Mouse (Mus musculus): ENCODE measurements around the gene Vmn2r101. TPM values are rescaled to one million over a fixed set of nuclear protein-coding genes. Genes with fewer than 3 reads are reported as not detected.

The Vmn2r101 gene
- total RNA-seq (2015; ENCODE audit: low replicate concordance) (not detected in 2 replicates), total RNA-seq (2017; ENCODE audit: low replicate concordance) (not detected in 2 replicates)

DNA sequence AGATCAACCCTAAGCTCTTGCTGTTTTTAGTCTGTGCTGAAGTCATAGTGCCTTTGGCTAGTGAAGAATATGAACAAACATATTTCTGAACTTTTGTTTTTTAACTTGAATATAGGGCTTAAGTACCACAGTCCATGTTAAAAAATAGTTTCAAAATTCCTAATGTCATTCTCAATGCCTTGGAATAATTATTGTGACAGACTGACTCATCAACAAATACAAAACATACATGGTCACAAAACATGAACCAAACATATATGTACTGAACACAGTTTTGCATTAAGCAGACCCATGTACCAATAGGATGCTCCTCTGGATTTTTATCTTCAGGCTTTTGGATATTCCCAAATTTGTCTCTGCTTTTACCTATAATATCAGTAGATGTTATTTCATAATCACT, at the start of gene Vmn2r101:
Vmn2r101 (plus strand) TSS at position 301 of the 400 bp plus-strand sequence.
- no peak for ATAC-seq (replicated peaks; ENCODE audit: low FRiP score, poor library complexity, severe bottlenecking)

DNA sequence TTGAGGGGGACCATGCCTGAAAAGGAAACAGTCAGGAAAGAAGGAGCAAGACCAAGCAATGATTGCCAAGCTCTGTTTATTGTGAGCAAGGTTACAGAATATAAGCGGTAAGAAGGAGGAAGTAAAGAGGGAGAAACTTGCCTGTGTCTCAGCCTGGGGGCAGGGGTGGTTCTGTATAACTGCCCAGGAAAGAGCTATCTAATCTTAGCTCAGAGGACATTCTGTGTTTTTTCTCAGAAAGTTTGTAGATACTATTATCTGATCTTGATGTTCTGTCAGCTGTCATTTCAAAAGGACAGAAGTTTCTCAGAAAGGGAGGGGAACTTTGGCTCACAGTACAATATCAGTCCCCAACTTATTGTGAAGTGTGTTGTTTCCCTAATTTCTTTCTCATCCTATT, 52.3 kb downstream of the Vmn2r101 start:
- no peak for ATAC-seq (replicated peaks; ENCODE audit: low FRiP score, poor library complexity, severe bottlenecking)

DNA sequence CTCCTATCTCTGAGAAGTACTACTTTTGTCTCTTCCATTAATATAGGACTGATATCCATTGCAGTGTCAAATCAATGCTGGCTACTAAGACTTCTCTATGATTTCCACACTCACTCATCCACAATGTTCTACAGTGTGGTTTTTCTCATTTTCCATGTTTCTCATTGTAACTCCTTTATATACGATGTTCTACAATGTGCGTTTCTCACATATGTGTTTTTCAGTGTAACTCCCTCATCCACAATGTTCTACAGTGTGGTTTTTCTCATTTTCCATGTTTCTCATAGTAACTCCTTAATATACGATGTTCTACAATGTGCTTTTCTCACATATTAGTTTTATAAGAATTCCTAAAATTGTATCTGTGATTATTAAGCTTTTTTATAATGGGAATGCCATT, 81.4 kb downstream of the Vmn2r101 start:
- ATAC-seq (replicated peaks; ENCODE audit: low FRiP score, poor library complexity, severe bottlenecking): no peak

DNA sequence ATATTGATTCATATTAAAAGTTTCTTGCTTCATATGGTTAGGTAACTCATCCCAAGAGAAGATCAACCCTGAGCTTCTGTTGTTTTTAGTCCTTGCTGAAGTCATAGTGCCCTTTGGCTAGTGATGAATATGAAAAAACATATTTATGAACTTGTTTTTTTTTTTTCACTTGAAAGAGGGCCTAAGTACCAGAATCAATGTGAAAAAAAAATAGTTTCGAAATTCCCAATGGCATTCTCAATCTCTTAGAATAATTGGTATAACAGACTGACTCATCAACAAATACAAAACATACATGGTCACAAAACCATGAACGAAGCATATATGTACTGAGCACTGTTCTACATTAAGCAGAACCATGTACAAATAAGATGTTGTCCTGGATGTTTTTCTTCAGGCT, 83.0 kb downstream of the Vmn2r101 start, which contains the start of gene Vmn2r102:
Vmn2r102 (plus strand) TSS at position 301 of the 400 bp plus-strand sequence.
- no peak for ATAC-seq (replicated peaks; ENCODE audit: low FRiP score, poor library complexity, severe bottlenecking)

Other genes starting within 250 kb of the Vmn2r101 start
- gene Vmn2r99, start 215.3 kb upstream of the Vmn2r101 start, total RNA-seq (2015; ENCODE audit: low replicate concordance): not detected in 2 replicates
- 0.14 TPM in 1 of 2 replicates, not detected in the other for gene Vmn2r99, start 215.3 kb upstream of the Vmn2r101 start, total RNA-seq (2017; ENCODE audit: low replicate concordance)
- not detected in 2 replicates for gene Vmn2r100, start 72.5 kb upstream of the Vmn2r101 start, total RNA-seq (2015; ENCODE audit: low replicate concordance)
- not detected in 2 replicates for gene Vmn2r100, start 72.5 kb upstream of the Vmn2r101 start, total RNA-seq (2017; ENCODE audit: low replicate concordance)
- gene Vmn2r102, start 83.1 kb downstream of the Vmn2r101 start, total RNA-seq (2015; ENCODE audit: low replicate concordance): not detected in 2 replicates
- 0.14 TPM in 1 of 2 replicates, not detected in the other for gene Vmn2r102, start 83.1 kb downstream of the Vmn2r101 start, total RNA-seq (2017; ENCODE audit: low replicate concordance)
- not detected in 2 replicates for gene Vmn2r103, start 196.1 kb downstream of the Vmn2r101 start, total RNA-seq (2015; ENCODE audit: low replicate concordance)
- 0.70 TPM in 1 of 2 replicates, not detected in the other for gene Vmn2r103, start 196.1 kb downstream of the Vmn2r101 start, total RNA-seq (2017; ENCODE audit: low replicate concordance)

Measured in erythroblast, adult 5-6 weeks (primary cell).